Mouse (Mus musculus): ENCODE results near the gene C1qtnf1.

DNA sequence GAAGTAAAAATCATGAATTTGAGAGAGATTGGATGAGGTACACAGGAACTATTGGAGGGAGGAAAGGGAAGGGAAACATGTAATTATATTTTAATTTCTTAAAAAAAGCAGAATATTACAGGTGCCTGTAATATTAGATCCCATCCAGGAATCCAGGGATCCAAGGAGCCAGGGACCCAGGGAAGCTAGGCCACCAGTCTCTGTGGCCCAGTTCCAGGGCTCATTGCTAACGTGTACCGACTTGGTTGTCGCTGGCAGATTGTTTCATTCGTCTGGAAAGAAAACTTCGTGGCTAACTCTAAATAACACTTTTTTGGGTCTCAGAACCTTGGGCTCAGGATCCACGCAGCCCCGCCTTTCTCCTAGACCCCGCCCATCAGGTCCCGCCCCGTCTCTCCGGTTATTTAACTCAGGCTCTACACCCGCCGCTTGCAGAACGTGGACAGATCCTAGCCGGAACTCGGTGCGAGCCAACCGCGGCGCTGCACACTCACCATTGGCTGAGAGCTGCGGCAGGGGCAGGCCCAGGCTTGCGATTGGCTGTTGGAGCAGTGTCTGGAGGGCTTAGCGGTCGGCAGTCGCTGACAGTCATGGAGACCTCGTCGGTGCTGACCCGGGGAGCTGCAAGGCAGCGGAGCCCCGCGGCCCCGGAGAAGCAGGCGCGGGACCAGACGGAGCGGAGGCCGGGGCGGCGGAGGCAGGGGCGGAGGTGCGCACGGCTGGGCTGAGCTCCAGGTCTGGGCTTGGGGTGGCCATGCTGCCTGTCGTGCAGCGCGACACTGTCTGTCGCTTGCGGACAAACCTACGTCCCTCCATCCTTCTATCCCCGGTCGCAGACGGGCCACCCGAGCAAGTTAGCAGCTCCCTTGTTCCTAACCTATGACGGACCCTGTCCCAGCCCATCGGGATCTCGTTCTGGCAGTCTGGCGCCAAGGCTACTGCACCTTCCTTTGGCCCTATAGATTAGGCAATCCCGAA lies 48.7 kb downstream of the C1qtnf1 start, which contains the start of gene Engase:
- TF ChIP-seq POLR2A (IDR thresholded peaks at IDR 0.05; ENCODE audit: low read depth, low read length) (peak; percentile 81), CTCF (IDR thresholded peaks at IDR 0.05; ENCODE audit: extremely low read depth, insufficient read depth, insufficient read length, insufficient replicate concordance) (no peak)

All from spleen, adult 2 months (tissue).